Mouse (Mus musculus): ENCODE measurements around the gene Zscan12. TPM values are rescaled to one million over a fixed set of nuclear protein-coding genes. Genes with fewer than 3 reads are reported as not detected.

Gene Zscan12
- polyA plus RNA-seq, 1 experiment from 2014 or later, result 15.5 TPM

GRCm38 (mm10) chr13:21326657-21327211 is 35.9 kb upstream of the Zscan12 start:
- peak; percentile 71 for ATAC-seq (ENCODE audit: low FRiP score, low TSS enrichment)
- Histone ChIP-seq H3K4me3 (ENCODE audit: low read length) (peak overlapping the region; percentile 41), H3K9ac (ENCODE audit: low read depth, low read length) (peak overlapping the region; percentile 18; the same call in 1 of the 2 replicates), H3K36me3 (ENCODE audit: control insufficient read depth, insufficient read depth, low read length) (no peaks in the 10 kb centered on the region), H3K4me1 (ENCODE audit: control insufficient read depth, insufficient read depth, low read length) (no peaks in the 10 kb centered on the region), H3K27me3 (ENCODE audit: control insufficient read depth, insufficient read depth, low read length) (no peaks in the 10 kb centered on the region), H3K9me3 (ENCODE audit: control insufficient read depth, low read length) (no peaks in the 10 kb centered on the region), H3K27ac (ENCODE audit: low read depth, low read length) (no peak overlapping the region), H3K4me2 (replicated peaks; ENCODE audit: low read depth, low read length) (peak overlapping the region; percentile 69)
- WGBS, result under 1% methylated on average over 24 of the region's 24 CpGs

- WGBS, result under 1% methylated on average over 9 of the region's 9 CpGs
- peak overlapping the region; percentile 69 for H3K4me2 ChIP-seq (replicated peaks; ENCODE audit: low read depth, low read length)
- no peaks in the 10 kb centered on the region for H3K27me3 ChIP-seq (ENCODE audit: control insufficient read depth, insufficient read depth, low read length)
- H3K4me3 ChIP-seq (ENCODE audit: low read length), result peak overlapping the region; percentile 41
- H3K9me3 ChIP-seq (ENCODE audit: control insufficient read depth, low read length), result no peaks in the 10 kb centered on the region
- peak; percentile 71 for ATAC-seq (ENCODE audit: low FRiP score, low TSS enrichment)
- no peaks in the 10 kb centered on the region for H3K4me1 ChIP-seq (ENCODE audit: control insufficient read depth, insufficient read depth, low read length)
- H3K36me3 ChIP-seq (ENCODE audit: control insufficient read depth, insufficient read depth, low read length), result no peaks in the 10 kb centered on the region
- no peak overlapping the region for H3K27ac ChIP-seq (ENCODE audit: low read depth, low read length)
- no peak overlapping the region for H3K9ac ChIP-seq (ENCODE audit: low read depth, low read length)
Measured at GRCm38 (mm10) chr13:21327424-21327823, 35.2 kb upstream of the Zscan12 start.

DNA sequence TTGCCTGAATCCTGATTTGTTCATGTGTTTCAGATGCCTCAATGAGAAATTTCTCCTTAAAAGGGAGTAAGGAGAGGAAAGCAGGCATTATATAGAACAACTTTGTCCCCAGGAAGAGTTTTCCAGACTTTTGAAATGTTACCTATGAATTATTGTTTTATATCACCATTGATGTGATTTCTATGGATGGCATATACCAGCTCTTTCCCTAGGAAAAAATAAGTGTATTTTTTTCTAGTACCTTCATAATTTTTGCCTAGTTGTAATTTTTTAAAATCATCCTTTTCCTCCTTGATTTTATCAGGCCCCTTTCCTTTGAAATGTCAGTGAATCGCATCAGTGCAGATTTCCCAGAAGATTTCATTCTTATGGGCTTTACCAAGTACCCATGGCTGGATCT is 16.0 kb upstream of the Zscan12 start, which contains the start of gene Olfr1367:
Gene Olfr1367, plus strand, starts transcription at position 301 of the 400 bp plus-strand sequence.
- H3K4me2 ChIP-seq (replicated peaks; ENCODE audit: low read depth, low read length), result no peak within 1 kb of the TSS
- no peaks in the 10 kb centered on the region for H3K27me3 ChIP-seq (ENCODE audit: control insufficient read depth, insufficient read depth, low read length)
- H3K4me3 ChIP-seq (ENCODE audit: low read length), result no peak within 1 kb of the TSS
- no peak within 1 kb of the TSS for H3K27ac ChIP-seq (ENCODE audit: low read depth, low read length)
- no peak within 1 kb of the TSS for H3K9ac ChIP-seq (ENCODE audit: low read depth, low read length)
- ATAC-seq (ENCODE audit: low FRiP score, low TSS enrichment), result no peak
- H3K9me3 ChIP-seq (ENCODE audit: control insufficient read depth, low read length), result no peaks in the 10 kb centered on the region
- H3K4me1 ChIP-seq (ENCODE audit: control insufficient read depth, insufficient read depth, low read length), result no peaks in the 10 kb centered on the region
- no peaks in the 10 kb centered on the region for H3K36me3 ChIP-seq (ENCODE audit: control insufficient read depth, insufficient read depth, low read length)
- 93% methylated on average over 1 of the region's 1 CpGs for WGBS

DNA sequence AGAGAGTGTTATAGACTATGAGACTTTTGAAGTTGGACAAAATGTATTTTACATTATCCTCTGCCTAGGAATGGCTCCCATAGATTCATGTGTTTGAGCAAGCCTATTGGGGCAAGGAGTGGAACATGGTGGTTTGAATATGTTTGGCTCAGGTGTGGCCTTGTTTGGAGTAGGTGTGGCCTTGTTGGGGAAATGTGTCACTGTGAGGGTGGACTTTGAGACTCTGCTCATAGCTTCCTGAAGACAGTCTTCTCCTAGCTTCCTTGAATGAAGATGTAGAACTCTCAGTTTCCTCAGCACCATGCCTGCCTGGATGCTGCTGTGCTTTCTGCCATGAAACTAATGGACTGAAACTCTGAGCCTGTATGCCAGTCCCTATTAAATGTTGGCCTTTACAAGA is 12.0 kb upstream of the Zscan12 start:
- Histone ChIP-seq H3K27ac (ENCODE audit: low read depth, low read length) (no peak overlapping the region), H3K4me3 (ENCODE audit: low read length) (no peak overlapping the region), H3K9me3 (ENCODE audit: control insufficient read depth, low read length) (no peaks in the 10 kb centered on the region), H3K9ac (ENCODE audit: low read depth, low read length) (no peak overlapping the region), H3K4me1 (ENCODE audit: control insufficient read depth, insufficient read depth, low read length) (no peaks in the 10 kb centered on the region), H3K27me3 (ENCODE audit: control insufficient read depth, insufficient read depth, low read length) (no peaks in the 10 kb centered on the region), H3K36me3 (ENCODE audit: control insufficient read depth, insufficient read depth, low read length) (no peaks in the 10 kb centered on the region), H3K4me2 (replicated peaks; ENCODE audit: low read depth, low read length) (no peak overlapping the region)
- no peak for ATAC-seq (ENCODE audit: low FRiP score, low TSS enrichment)

DNA sequence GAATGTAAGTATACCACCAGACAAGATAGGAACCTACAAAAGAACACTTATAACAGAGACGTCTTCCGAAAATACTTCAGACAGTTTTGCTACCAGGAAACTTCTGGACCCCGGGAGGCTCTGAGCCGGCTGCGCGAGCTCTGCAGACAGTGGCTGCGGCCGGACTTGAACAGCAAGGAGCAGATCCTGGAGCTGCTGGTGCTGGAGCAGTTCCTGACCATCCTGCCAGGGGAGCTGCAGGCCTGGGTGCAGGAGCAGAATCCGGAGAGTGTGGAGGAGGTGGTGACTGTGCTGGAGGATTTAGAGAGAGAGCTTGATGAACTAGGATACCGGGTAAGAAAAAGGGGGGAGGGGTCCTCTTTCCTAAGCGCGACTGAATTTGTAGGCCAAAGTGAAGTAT is 1.1 kb downstream of the Zscan12 start:
- 81% methylated on average over 12 of the region's 12 CpGs for WGBS
- Histone ChIP-seq H3K9me3 (ENCODE audit: control insufficient read depth, low read length) (no peaks in the 10 kb centered on the region), H3K27me3 (ENCODE audit: control insufficient read depth, insufficient read depth, low read length) (no peaks in the 10 kb centered on the region), H3K9ac (ENCODE audit: low read depth, low read length) (peak overlapping the region; percentile 89; the same call in 1 of the 2 replicates), H3K27ac (ENCODE audit: low read depth, low read length) (no peak overlapping the region), H3K4me1 (ENCODE audit: control insufficient read depth, insufficient read depth, low read length) (peaks cover 10% of the 10 kb centered on the region), H3K36me3 (ENCODE audit: control insufficient read depth, insufficient read depth, low read length) (peaks cover 15% of the 10 kb centered on the region), H3K4me3 (ENCODE audit: low read length) (peak overlapping the region; percentile 79), H3K4me2 (replicated peaks; ENCODE audit: low read depth, low read length) (peak overlapping the region; percentile 65)
- no peak for ATAC-seq (ENCODE audit: low FRiP score, low TSS enrichment)

DNA sequence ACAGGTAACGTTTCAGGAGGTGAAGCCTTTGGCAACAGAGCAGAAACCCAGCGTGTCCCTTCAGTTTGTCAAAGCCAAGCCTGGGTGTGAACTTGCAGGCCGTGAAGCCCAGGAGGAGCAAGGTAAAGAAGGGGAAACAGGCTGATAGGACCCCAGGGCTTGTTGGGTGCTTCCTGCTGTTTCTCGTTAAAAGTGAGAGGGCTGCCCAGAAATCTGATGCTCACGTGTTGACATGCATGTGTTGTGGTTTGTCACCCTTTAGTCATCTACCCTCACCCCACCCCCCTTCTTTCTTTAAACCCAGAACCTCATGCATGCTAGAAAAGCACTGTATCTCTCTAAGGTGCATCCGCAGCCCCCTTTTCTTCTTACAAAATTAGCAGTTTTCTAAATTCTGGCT is 4.0 kb downstream of the Zscan12 start:
- H3K27ac ChIP-seq (ENCODE audit: low read depth, low read length), result no peak overlapping the region
- no peak overlapping the region for H3K9ac ChIP-seq (ENCODE audit: low read depth, low read length)
- H3K36me3 ChIP-seq (ENCODE audit: control insufficient read depth, insufficient read depth, low read length), result peaks cover 34% of the 10 kb centered on the region
- H3K4me1 ChIP-seq (ENCODE audit: control insufficient read depth, insufficient read depth, low read length), result peaks cover 10% of the 10 kb centered on the region
- 88% methylated on average over 6 of the region's 6 CpGs for WGBS
- H3K4me2 ChIP-seq (replicated peaks; ENCODE audit: low read depth, low read length), result no peak overlapping the region
- no peaks in the 10 kb centered on the region for H3K9me3 ChIP-seq (ENCODE audit: control insufficient read depth, low read length)
- ATAC-seq (ENCODE audit: low FRiP score, low TSS enrichment), result no peak
- no peak overlapping the region for H3K4me3 ChIP-seq (ENCODE audit: low read length)
- no peaks in the 10 kb centered on the region for H3K27me3 ChIP-seq (ENCODE audit: control insufficient read depth, insufficient read depth, low read length)

- ATAC-seq (ENCODE audit: low FRiP score, low TSS enrichment), result no peak
- H3K36me3 ChIP-seq (ENCODE audit: control insufficient read depth, insufficient read depth, low read length), result peaks cover 24% of the 10 kb centered on the region
- 93% methylated on average over 2 of the region's 2 CpGs for WGBS
Measured at GRCm38 (mm10) chr13:21372700-21373099, 10.1 kb downstream of the Zscan12 start.

DNA sequence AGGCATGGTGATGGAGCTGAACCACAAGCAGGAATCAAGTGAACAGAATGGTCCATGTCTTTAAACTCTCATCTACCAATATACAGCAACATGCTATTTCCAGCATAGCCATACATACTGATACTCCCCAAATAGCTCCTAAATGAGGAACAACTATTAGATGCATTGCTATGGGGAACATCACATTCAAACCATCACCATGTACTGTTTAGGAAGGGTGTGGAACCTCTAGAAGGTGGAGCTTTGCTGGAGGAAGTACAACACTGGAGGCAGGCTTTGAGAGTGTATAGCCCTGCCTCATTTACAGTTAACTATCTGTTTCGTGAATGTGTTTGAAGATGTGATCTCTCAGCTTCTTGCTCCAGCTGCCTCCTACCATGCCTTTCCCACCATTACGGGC is 15.2 kb downstream of the Zscan12 start:
- Histone ChIP-seq H3K27me3 (ENCODE audit: control insufficient read depth, insufficient read depth, low read length) (no peaks in the 10 kb centered on the region), H3K4me3 (ENCODE audit: low read length) (no peak overlapping the region), H3K9ac (ENCODE audit: low read depth, low read length) (no peak overlapping the region), H3K4me1 (ENCODE audit: control insufficient read depth, insufficient read depth, low read length) (no peaks in the 10 kb centered on the region), H3K27ac (ENCODE audit: low read depth, low read length) (no peak overlapping the region), H3K36me3 (ENCODE audit: control insufficient read depth, insufficient read depth, low read length) (no peaks in the 10 kb centered on the region), H3K9me3 (ENCODE audit: control insufficient read depth, low read length) (no peaks in the 10 kb centered on the region), H3K4me2 (replicated peaks; ENCODE audit: low read depth, low read length) (no peak overlapping the region)
- WGBS, result 90% methylated on average over 2 of the region's 2 CpGs
- ATAC-seq (ENCODE audit: low FRiP score, low TSS enrichment), result no peak

More at GRCm38 (mm10) chr13:21372700-21373099, 10.1 kb downstream of the Zscan12 start:
- Histone ChIP-seq H3K4me3 (ENCODE audit: low read length) (no peak overlapping the region), H3K4me1 (ENCODE audit: control insufficient read depth, insufficient read depth, low read length) (no peaks in the 10 kb centered on the region), H3K27ac (ENCODE audit: low read depth, low read length) (no peak overlapping the region), H3K9me3 (ENCODE audit: control insufficient read depth, low read length) (no peaks in the 10 kb centered on the region), H3K4me2 (replicated peaks; ENCODE audit: low read depth, low read length) (no peak overlapping the region), H3K9ac (ENCODE audit: low read depth, low read length) (no peak overlapping the region), H3K27me3 (ENCODE audit: control insufficient read depth, insufficient read depth, low read length) (no peaks in the 10 kb centered on the region)

GRCm38 (mm10) chr13:21395211-21395610 is 32.6 kb downstream of the Zscan12 start:
- Histone ChIP-seq H3K36me3 (ENCODE audit: control insufficient read depth, insufficient read depth, low read length) (peaks cover 73% of the 10 kb centered on the region), H3K9ac (ENCODE audit: low read depth, low read length) (no peak overlapping the region), H3K27me3 (ENCODE audit: control insufficient read depth, insufficient read depth, low read length) (no peaks in the 10 kb centered on the region), H3K4me3 (ENCODE audit: low read length) (no peak overlapping the region), H3K4me1 (ENCODE audit: control insufficient read depth, insufficient read depth, low read length) (no peaks in the 10 kb centered on the region), H3K4me2 (replicated peaks; ENCODE audit: low read depth, low read length) (no peak overlapping the region), H3K27ac (ENCODE audit: low read depth, low read length) (no peak overlapping the region), H3K9me3 (ENCODE audit: control insufficient read depth, low read length) (no peaks in the 10 kb centered on the region)
- no peak for ATAC-seq (ENCODE audit: low FRiP score, low TSS enrichment)
- 87% methylated on average over 1 of the region's 1 CpGs for WGBS

Data from kidney, embryonic 14.5 days (tissue).